ENCODE assay signal across 9 mouse cellular contexts in genomic region chr2:84883084-84883483, GRCm38 (mm10). TPM values are rescaled to one million over a fixed set of nuclear protein-coding genes. Genes with fewer than 3 reads are reported as not detected.
DNase-seq lines count a peak whose midpoint lies in the region; ATAC-seq and TF ChIP-seq lines count a peak whose summit lies in the region.
"Had no signal": no experiment of that assay in that cellular context is flagged by ENCODE, and none has a peak within 500 bp of the region (broad histone marks: within the 10 kb centered on the region; RNA-seq: fewer than 3 reads in every experiment).

No protein-coding gene starts in this region.

- peak overlapping the region; percentile 47 for H3K4me2 ChIP-seq in hindbrain, embryonic 13.5 days
- peak overlapping the region; percentile 16 for H3K4me2 ChIP-seq in midbrain, embryonic 11.5 days

- 0 out of 2 replicates have a peak overlapping the region, but pooled peaks have one; percentile 55 for H3K9ac ChIP-seq in hindbrain, embryonic 13.5 days
- no peak overlapping the region for H3K9ac ChIP-seq in midbrain, embryonic 11.5 days (ENCODE audit: low read length)

- intact Hi-C loops in heart, postnatal 36 days (cut with DNase I), result no loop called here

- ATAC-seq in hindbrain, embryonic 13.5 days (ENCODE audit: low FRiP score), result no peak
- ATAC-seq in midbrain, embryonic 11.5 days (ENCODE audit: low FRiP score), result no peak

- H3K4me1 ChIP-seq in heart, embryonic 10.5 days, result peaks cover 44% of the 10 kb centered on the region
- 0 out of 2 replicates have a peak, but pooled peaks cover 1% of the 10 kb centered on the region for H3K4me1 ChIP-seq in cortical plate, adult 2 months (ENCODE audit: control insufficient read depth, insufficient read depth, low read length)
- H3K4me1 ChIP-seq in hindbrain, embryonic 13.5 days (replicated peaks), result peaks cover 48% of the 10 kb centered on the region
- H3K4me1 ChIP-seq in midbrain, embryonic 11.5 days (ENCODE audit: control insufficient read depth, insufficient read depth, low read length), result peaks cover 23% of the 10 kb centered on the region

- 3% methylated on average over 6 of the region's 6 CpGs for WGBS in heart, embryonic 10.5 days
- 8% methylated on average over 6 of the region's 6 CpGs for WGBS in hindbrain, embryonic 13.5 days
- 0% methylated on average over 6 of the region's 6 CpGs for WGBS in midbrain, embryonic 11.5 days

- TF ChIP-seq CTCF in cortical plate, adult 2 months (IDR thresholded peaks at IDR 0.05; ENCODE audit: extremely low read depth, insufficient read depth, low read length), result no peak

- peaks cover 99% of the 10 kb centered on the region for H3K27me3 ChIP-seq in heart, embryonic 10.5 days (ENCODE audit: insufficient read depth, poor library complexity, severe bottlenecking)
- H3K27me3 ChIP-seq in hindbrain, embryonic 13.5 days, result peaks cover 83% of the 10 kb centered on the region
- peaks cover 56% of the 10 kb centered on the region for H3K27me3 ChIP-seq in midbrain, embryonic 11.5 days (ENCODE audit: control insufficient read depth, insufficient read depth, low read length)

- no peaks in the 10 kb centered on the region for H3K9me3 ChIP-seq in heart, embryonic 10.5 days
- no peaks in the 10 kb centered on the region for H3K9me3 ChIP-seq in hindbrain, embryonic 13.5 days
- H3K9me3 ChIP-seq in midbrain, embryonic 11.5 days (ENCODE audit: control insufficient read depth, low read length), result no peaks in the 10 kb centered on the region

- H3K36me3 ChIP-seq in heart, embryonic 10.5 days, result no peaks in the 10 kb centered on the region
- no peaks in the 10 kb centered on the region for H3K36me3 ChIP-seq in hindbrain, embryonic 13.5 days
- H3K36me3 ChIP-seq in midbrain, embryonic 11.5 days (ENCODE audit: control insufficient read depth, insufficient read depth, low read length), result no peaks in the 10 kb centered on the region

- H3K27ac ChIP-seq in heart, embryonic 10.5 days, result peak overlapping the region; percentile 47; the same call in 1 of the 2 replicates
- H3K27ac ChIP-seq in cortical plate, adult 2 months (ENCODE audit: insufficient read depth, low read length), result no peak overlapping the region
- no peak overlapping the region for H3K27ac ChIP-seq in hindbrain, embryonic 13.5 days
- H3K27ac ChIP-seq in midbrain, embryonic 11.5 days (ENCODE audit: low read depth, low read length), result no peak overlapping the region

- H3K4me3 ChIP-seq in heart, embryonic 10.5 days, result peak overlapping the region; percentile 45
- peak overlapping the region; percentile 67; the same call in 1 of the 2 replicates for H3K4me3 ChIP-seq in cortical plate, adult 2 months (ENCODE audit: insufficient read depth, low read length)
- H3K4me3 ChIP-seq in hindbrain, embryonic 13.5 days, result peak overlapping the region; percentile 8
- peak overlapping the region; percentile 15; the same call in 1 of the 2 replicates for H3K4me3 ChIP-seq in midbrain, embryonic 11.5 days (ENCODE audit: low read depth, low read length)

- no peak for DNase-seq in heart, embryonic 10.5 days (ENCODE audit: low spot score)
- no peak for DNase-seq in heart, postnatal 36 days
- DNase-seq in midbrain, embryonic 11.5 days (ENCODE audit: low spot score, missing footprints), result peak; percentile 89
- DNase-seq in adrenal gland, adult 18-20 months (ENCODE audit: low spot score in 2 of 2), result no peak
- DNase-seq in embryo, embryonic 11 days, result no peak
- DNase-seq in gastrocnemius, adult 18-20 months (ENCODE audit: low spot score), result no peak

- TF ChIP-seq POLR2A in cortical plate, adult 2 months (IDR thresholded peaks at IDR 0.05; ENCODE audit: extremely low read depth, insufficient read depth, low read length), result no peak

RNA-seq across cellular contexts. Expression of gene Rtn4rl2, which starts 3.4 kb away (rescaled TPM):
- polyA plus RNA-seq in heart, embryonic 10.5 days (2016; fragmentation: Nextera tagmentation; extraction: Ambion mirVana), result 0.33 and 0.88 TPM in 2 replicates
- 1 to 10 TPM; 2.6 to 3.2 TPM for total RNA-seq in heart, postnatal 36 days (2021)
- polyA plus RNA-seq in cortical plate, adult 2 months (2012; rRNA removed), result 73.3 and 76.9 TPM in 2 replicates
- 2.0 and 3.1 TPM in 2 replicates for polyA plus RNA-seq in hindbrain, embryonic 13.5 days (2015; fragmentation: Nextera tagmentation; extraction: Ambion mirVana)
- 1.4 and 1.6 TPM in 2 replicates for polyA plus RNA-seq in midbrain, embryonic 11.5 days (2014; fragmentation: Nextera tagmentation; extraction: Ambion mirVana)
- total RNA-seq in adrenal gland, adult 18-20 months (2021), result 1 to 10 TPM; 1.9 to 2.4 TPM
- total RNA-seq in gastrocnemius, adult 18-20 months (2021), result under 1 TPM; 0.52 to 0.62 TPM
- total RNA-seq: neutrophil, adult 5-6 weeks had no signal

RNA-seq across cellular contexts. Expression of gene Slc43a1, which starts 44.4 kb away (rescaled TPM):
- 38.9 and 41.0 TPM in 2 replicates for polyA plus RNA-seq in heart, embryonic 10.5 days (2016; fragmentation: Nextera tagmentation; extraction: Ambion mirVana)
- total RNA-seq in heart, postnatal 36 days (2021), result 1 to 10 TPM; 2.1 to 2.5 TPM
- polyA plus RNA-seq in cortical plate, adult 2 months (2012; rRNA removed), result 0.13 and 0.52 TPM in 2 replicates
- polyA plus RNA-seq in hindbrain, embryonic 13.5 days (2015; fragmentation: Nextera tagmentation; extraction: Ambion mirVana), result 2.5 and 3.3 TPM in 2 replicates
- 16.3 and 18.6 TPM in 2 replicates for polyA plus RNA-seq in midbrain, embryonic 11.5 days (2014; fragmentation: Nextera tagmentation; extraction: Ambion mirVana)
- 1 to 10 TPM; 9.3 to 9.4 TPM for total RNA-seq in adrenal gland, adult 18-20 months (2021)
- total RNA-seq in gastrocnemius, adult 18-20 months (2021), result 10 to 100 TPM; 11.0 to 12.7 TPM

RNA-seq across cellular contexts. Expression of gene Slc43a3, which starts 53.3 kb away (rescaled TPM):
- 48.4 and 50.9 TPM in 2 replicates for polyA plus RNA-seq in heart, embryonic 10.5 days (2016; fragmentation: Nextera tagmentation; extraction: Ambion mirVana)
- 100 to 1,000 TPM in 1 of 2 experiments, 10 to 100 TPM in 1; 58.7 to 102 TPM for total RNA-seq in heart, postnatal 36 days (2021)
- polyA plus RNA-seq in cortical plate, adult 2 months (2012; rRNA removed), result 0.68 and 0.92 TPM in 2 replicates
- polyA plus RNA-seq in hindbrain, embryonic 13.5 days (2015; fragmentation: Nextera tagmentation; extraction: Ambion mirVana), result 6.1 and 7.0 TPM in 2 replicates
- 17.6 and 19.0 TPM in 2 replicates for polyA plus RNA-seq in midbrain, embryonic 11.5 days (2014; fragmentation: Nextera tagmentation; extraction: Ambion mirVana)
- total RNA-seq in adrenal gland, adult 18-20 months (2021), result 10 to 100 TPM; 61.3 to 67.3 TPM
- 10 to 100 TPM; 17.2 to 18.4 TPM for total RNA-seq in gastrocnemius, adult 18-20 months (2021)

RNA-seq across cellular contexts. Expression of gene Timm10, which starts 56.3 kb away (rescaled TPM):
- polyA plus RNA-seq in heart, embryonic 10.5 days (2016; fragmentation: Nextera tagmentation; extraction: Ambion mirVana), result 82.9 and 92.9 TPM in 2 replicates
- total RNA-seq in heart, postnatal 36 days (2021), result 100 to 1,000 TPM; 105 to 106 TPM
- 82.0 and 85.7 TPM in 2 replicates for polyA plus RNA-seq in cortical plate, adult 2 months (2012; rRNA removed)
- 59.2 and 61.9 TPM in 2 replicates for polyA plus RNA-seq in hindbrain, embryonic 13.5 days (2015; fragmentation: Nextera tagmentation; extraction: Ambion mirVana)
- 38.1 and 43.1 TPM in 2 replicates for polyA plus RNA-seq in midbrain, embryonic 11.5 days (2014; fragmentation: Nextera tagmentation; extraction: Ambion mirVana)
- 10 to 100 TPM; 45.8 to 59.0 TPM for total RNA-seq in adrenal gland, adult 18-20 months (2021)
- 10 to 100 TPM; 38.2 to 57.8 TPM for total RNA-seq in gastrocnemius, adult 18-20 months (2021)

Comparison
In these comparisons a context has a peak if more than half of its experiments do, and no peak if none do; other contexts are left out.
1. H3K4me3 ChIP-seq: peak in every context shown above with its lines; median percentile 67 in cortical plate, adult 2 months; 45 in heart, embryonic 10.5 days; 15 in midbrain, embryonic 11.5 days; 8 in hindbrain, embryonic 13.5 days.
2. RNA of gene Rtn4rl2, which starts 3.4 kb away (polyA plus RNA-seq): 73.3 to 76.9 TPM in cortical plate, adult 2 months; 2.0 to 3.1 TPM in hindbrain, embryonic 13.5 days, 1.4 to 1.6 TPM in midbrain, embryonic 11.5 days and 0.33 to 0.88 TPM in heart, embryonic 10.5 days; every median in the first group is over 10 times any median in the second.